Comparison of ENCODE assay signal across 16 mouse cellular contexts in genomic region chr14:45661575-45661974, GRCm38 (mm10).
"Had no signal": no experiment of that assay in that cellular context is flagged by ENCODE, and none has a peak within 500 bp of the region (broad histone marks: within the 10 kb centered on the region; RNA-seq: fewer than 3 reads in every experiment).

No protein-coding gene starts in this region.

- ATAC-seq: liver, postnatal 0 days; midbrain, embryonic 16.5 days had no signal

- H3K9me3 ChIP-seq: limb, embryonic 10.5 days; liver, embryonic 13.5 days; megakaryocyte, embryonic 14.5 days; neural tube, embryonic 13.5 days had no signal

- H3K27ac ChIP-seq: left cerebral cortex, adult 2 months; limb, embryonic 10.5 days; liver, embryonic 13.5 days; macrophage; neural tube, embryonic 13.5 days had no signal

- DNase-seq: kidney, postnatal 10 days; kidney, postnatal 4 days; liver, embryonic 13.5 days; liver, postnatal 0 days; retina, postnatal 1 day; right cerebral cortex, postnatal 4 days; spleen, adult 18-20 months; thymus, adult 18-20 months; thymus, postnatal 14 days had no signal

- H3K4me2 ChIP-seq: liver, embryonic 13.5 days; midbrain, embryonic 11.5 days; neural tube, embryonic 13.5 days had no signal

- H3K27me3 ChIP-seq: liver, embryonic 13.5 days; megakaryocyte, embryonic 14.5 days; neural tube, embryonic 13.5 days had no signal

- H3K4me3 ChIP-seq: left cerebral cortex, adult 2 months; limb, embryonic 10.5 days; liver, embryonic 13.5 days; megakaryocyte, embryonic 14.5 days; neural tube, embryonic 13.5 days had no signal

- H3K36me3 ChIP-seq: limb, embryonic 10.5 days; liver, embryonic 13.5 days; neural tube, embryonic 13.5 days had no signal

- H3K9ac ChIP-seq: liver, embryonic 13.5 days; liver, postnatal 0 days; neural tube, embryonic 13.5 days had no signal
